Mouse (Mus musculus) embryo, embryonic 9.5 days (tissue): ENCODE data around the gene Nat8.
"Not testable (repeated sequence)": the region's sequence is repeated elsewhere in the genome, so short reads cannot be mapped to it uniquely, and the experiment has no call there.

ENCODE experiments used
- DNase-seq: peaks from one replicate; pipeline ENCODE4 v3.0.0-alpha.2; 2017; ENCODE audit errors: extremely low spot score

Nat8 gene

GRCm38 (mm10) chr6:85831796-85832321 lies at the start of gene Nat8:
TSS of gene Nat8 (minus strand) at chr6:85832082.
- DNase-seq = no peak

- DNase-seq = not testable (repeated sequence)
Observed at GRCm38 (mm10) chr6:85869006-85869405, 37.1 kb upstream of the Nat8 start, which contains the start of gene Nat8f2. TSS of gene Nat8f2 (minus strand) at chr6:85869158.

GRCm38 (mm10) chr6:85867726-85868690 lies 36.1 kb upstream of the Nat8 start:
- DNase-seq = no peak

- DNase-seq = not testable (repeated sequence)
Observed at GRCm38 (mm10) chr6:85866995-85867394, 35.1 kb upstream of the Nat8 start.

- not testable (repeated sequence) for DNase-seq
Observed at GRCm38 (mm10) chr6:85866166-85866565, 34.3 kb upstream of the Nat8 start.

GRCm38 (mm10) chr6:85864900-85865639 lies 33.2 kb upstream of the Nat8 start:
- DNase-seq = not testable (repeated sequence)

- no peak for DNase-seq
Observed at GRCm38 (mm10) chr6:85863840-85864239, 32.0 kb upstream of the Nat8 start.

- no peak for DNase-seq
Observed at GRCm38 (mm10) chr6:85863136-85863535, 31.3 kb upstream of the Nat8 start.

GRCm38 (mm10) chr6:85862565-85862964 lies 30.7 kb upstream of the Nat8 start:
- no peak for DNase-seq

- no peak for DNase-seq
Observed at GRCm38 (mm10) chr6:85861247-85861646, 29.4 kb upstream of the Nat8 start.

GRCm38 (mm10) chr6:85856194-85856678 lies 24.4 kb upstream of the Nat8 start:
- no peak for DNase-seq

GRCm38 (mm10) chr6:85853481-85853880 lies 21.6 kb upstream of the Nat8 start:
- DNase-seq = no peak

GRCm38 (mm10) chr6:85851062-85851773 lies 19.3 kb upstream of the Nat8 start:
- DNase-seq = no peak

GRCm38 (mm10) chr6:85849240-85849639 lies 17.4 kb upstream of the Nat8 start:
- no peak for DNase-seq

- no peak for DNase-seq
Observed at GRCm38 (mm10) chr6:85848140-85848539, 16.3 kb upstream of the Nat8 start.

GRCm38 (mm10) chr6:85846921-85847320 lies 15.0 kb upstream of the Nat8 start:
- no peak for DNase-seq

- not testable (repeated sequence) for DNase-seq
Observed at GRCm38 (mm10) chr6:85843677-85844458, 12.0 kb upstream of the Nat8 start.

GRCm38 (mm10) chr6:85839982-85840381 lies 8.1 kb upstream of the Nat8 start:
- DNase-seq = no peak

GRCm38 (mm10) chr6:85838674-85839073 lies 6.8 kb upstream of the Nat8 start:
- no peak for DNase-seq

GRCm38 (mm10) chr6:85837307-85837706 lies 5.4 kb upstream of the Nat8 start:
- DNase-seq = peak; percentile 42

GRCm38 (mm10) chr6:85836827-85837226 lies 4.9 kb upstream of the Nat8 start:
- not testable (repeated sequence) for DNase-seq
